Comparison of ENCODE assay signal across 11 mouse cellular contexts in the genomic region with DNA sequence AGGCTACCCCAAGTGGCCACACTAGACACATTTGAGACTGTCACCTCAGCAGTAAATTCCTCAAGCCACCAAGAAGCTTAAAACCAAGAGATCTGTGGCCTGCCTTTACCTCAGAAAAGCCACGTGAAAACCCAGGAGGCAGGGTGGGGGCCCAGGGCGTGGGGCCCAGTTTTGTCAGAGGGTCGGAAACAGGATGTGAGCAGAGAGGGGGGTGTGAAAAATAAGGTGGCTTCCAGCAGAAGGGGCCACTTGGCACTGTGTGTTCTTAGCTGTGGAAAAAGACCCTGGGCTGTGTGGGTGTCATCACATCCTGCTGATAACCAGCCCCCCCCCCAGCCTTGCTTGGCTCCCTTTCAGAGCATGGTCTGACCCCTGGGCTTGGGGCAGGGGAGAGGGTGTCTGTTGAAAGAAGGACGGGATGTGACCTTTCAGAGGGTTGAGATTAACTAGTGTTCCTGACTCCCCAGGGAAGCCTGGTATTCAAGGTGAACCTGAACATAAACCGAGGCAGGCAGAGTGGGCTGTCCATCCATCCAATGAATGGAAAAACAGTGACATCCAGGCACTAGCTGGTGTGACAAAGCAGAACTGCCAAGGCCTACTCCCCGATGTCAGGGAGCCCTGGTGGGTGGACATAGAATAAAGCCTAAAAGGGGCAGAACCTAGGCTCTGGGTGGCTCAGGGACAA. TPM values are rescaled to one million over a fixed set of nuclear protein-coding genes. Genes with fewer than 3 reads are reported as not detected.
A peak's percentile ranks its signal among the peaks of the same experiment; 100 is the strongest.
DNase-seq lines count a peak whose midpoint lies in the region; ATAC-seq and TF ChIP-seq lines count a peak whose summit lies in the region.
"Had no signal": no experiment of that assay in that cellular context is flagged by ENCODE, and none has a peak within 500 bp of the region (broad histone marks: within the 10 kb centered on the region; RNA-seq: fewer than 3 reads in every experiment).

No protein-coding gene starts in this region.

- H3K4me2 ChIP-seq in hindbrain, embryonic 16.5 days (ENCODE audit: low read length), result no peak overlapping the region
- no peak overlapping the region for H3K4me2 ChIP-seq in lung, postnatal 0 days (replicated peaks; ENCODE audit: low read depth, low read length)

- no peak overlapping the region for H3K9ac ChIP-seq in hindbrain, embryonic 16.5 days (ENCODE audit: low read depth, low read length)
- no peak overlapping the region for H3K9ac ChIP-seq in lung, postnatal 0 days (replicated peaks; ENCODE audit: low read depth)

- H3K4me1 ChIP-seq in hindbrain, embryonic 10.5 days (replicated peaks), result peaks cover 10% of the 10 kb centered on the region; the same call in 1 of the 2 replicates
- H3K4me1 ChIP-seq in hindbrain, embryonic 16.5 days (ENCODE audit: control insufficient read depth, insufficient read depth, low read depth, low read length), result no peaks in the 10 kb centered on the region
- H3K4me1 ChIP-seq in embryonic facial prominence, embryonic 10.5 days, result 0 out of 2 replicates have a peak, but pooled peaks cover 5% of the 10 kb centered on the region
- H3K4me1 ChIP-seq in lung, postnatal 0 days (ENCODE audit: insufficient read depth, low read depth, low read length), result no peaks in the 10 kb centered on the region

- no peaks in the 10 kb centered on the region for H3K36me3 ChIP-seq in hindbrain, embryonic 10.5 days
- H3K36me3 ChIP-seq in hindbrain, embryonic 16.5 days (ENCODE audit: control insufficient read depth, insufficient read depth, low read length), result no peaks in the 10 kb centered on the region
- no peaks in the 10 kb centered on the region for H3K36me3 ChIP-seq in embryonic facial prominence, embryonic 10.5 days (replicated peaks)
- no peaks in the 10 kb centered on the region for H3K36me3 ChIP-seq in lung, postnatal 0 days (ENCODE audit: insufficient read depth, low read length)

- no peaks in the 10 kb centered on the region for H3K27me3 ChIP-seq in hindbrain, embryonic 10.5 days (ENCODE audit: insufficient read depth, poor library complexity, severe bottlenecking)
- H3K27me3 ChIP-seq in hindbrain, embryonic 16.5 days (replicated peaks; ENCODE audit: control insufficient read depth, insufficient read depth, low read length), result no peaks in the 10 kb centered on the region
- H3K27me3 ChIP-seq in embryonic facial prominence, embryonic 10.5 days (replicated peaks; ENCODE audit: low read depth, poor library complexity, severe bottlenecking), result no peaks in the 10 kb centered on the region
- no peaks in the 10 kb centered on the region for H3K27me3 ChIP-seq in lung, postnatal 0 days (replicated peaks; ENCODE audit: insufficient read depth, low read length)

- H3K4me3 ChIP-seq in hindbrain, embryonic 10.5 days, result no peak overlapping the region
- H3K4me3 ChIP-seq in hindbrain, embryonic 16.5 days (ENCODE audit: low read length), result no peak overlapping the region
- no peak overlapping the region for H3K4me3 ChIP-seq in embryonic facial prominence, embryonic 10.5 days
- H3K4me3 ChIP-seq in lung, postnatal 0 days (ENCODE audit: low read depth, low read length), result no peak overlapping the region

- H3K9me3 ChIP-seq in hindbrain, embryonic 10.5 days, result no peaks in the 10 kb centered on the region
- no peaks in the 10 kb centered on the region; the same call in 1 of the 2 replicates for H3K9me3 ChIP-seq in hindbrain, embryonic 16.5 days (ENCODE audit: control insufficient read depth, low read length)
- 0 out of 2 replicates have a peak, but pooled peaks cover 3% of the 10 kb centered on the region for H3K9me3 ChIP-seq in embryonic facial prominence, embryonic 10.5 days
- H3K9me3 ChIP-seq in lung, postnatal 0 days (ENCODE audit: low read length), result no peaks in the 10 kb centered on the region

- TF ChIP-seq CTCF in lung, postnatal 0 days (IDR thresholded peaks at IDR 0.05), result no peak

- 80% methylated on average over 6 of the region's 6 CpGs for WGBS in hindbrain, embryonic 10.5 days
- 77% methylated on average over 6 of the region's 6 CpGs for WGBS in hindbrain, embryonic 16.5 days
- WGBS in embryonic facial prominence, embryonic 10.5 days, result 73% methylated on average over 6 of the region's 6 CpGs
- 52% methylated on average over 6 of the region's 6 CpGs for WGBS in lung, postnatal 0 days

- ATAC-seq in hindbrain, embryonic 16.5 days, result no peak
- peak; percentile 56 for ATAC-seq in lung, postnatal 0 days

- TF ChIP-seq EP300 in lung, postnatal 0 days (IDR thresholded peaks at IDR 0.05), result no peak

- peak overlapping the region; percentile 50; the same call in 1 of the 2 replicates for H3K27ac ChIP-seq in hindbrain, embryonic 10.5 days
- H3K27ac ChIP-seq in hindbrain, embryonic 16.5 days (ENCODE audit: low read depth, low read length), result no peak overlapping the region
- peak overlapping the region; percentile 35; the same call in 1 of the 2 replicates for H3K27ac ChIP-seq in embryonic facial prominence, embryonic 10.5 days (replicated peaks)
- H3K27ac ChIP-seq in lung, postnatal 0 days (ENCODE audit: low read length), result no peak overlapping the region
- H3K27ac ChIP-seq: kidney, postnatal 0 days had no signal

- no peak for DNase-seq in hindbrain, embryonic 10.5 days (ENCODE audit: low spot score)
- no peak for DNase-seq in embryonic facial prominence, embryonic 10.5 days (ENCODE audit: low spot score)
- DNase-seq in lung, postnatal 0 days (ENCODE audit: low spot score), result no peak
- DNase-seq in spleen, postnatal 4 days (ENCODE audit: low spot score in 2 of 2), result peak; percentile 57 to 77
- no peak for DNase-seq in adrenal gland, adult 2 months
- no peak for DNase-seq in right cerebral cortex, postnatal 14 days
- no peak for DNase-seq in retina, postnatal 1 day
- DNase-seq: adrenal gland, adult 8-10 months had no signal

RNA-seq across cellular contexts. Expression of gene Dusp2, which starts 21.3 kb away (rescaled TPM):
- polyA plus RNA-seq in hindbrain, embryonic 10.5 days (2016; fragmentation: Nextera tagmentation; extraction: Ambion mirVana), result 5.2 and 5.7 TPM in 2 replicates
- polyA plus RNA-seq in hindbrain, embryonic 16.5 days (2015; fragmentation: Nextera tagmentation; extraction: Ambion mirVana), result 14.9 and 17.1 TPM in 2 replicates
- polyA plus RNA-seq in embryonic facial prominence, embryonic 10.5 days (2016; fragmentation: Nextera tagmentation; extraction: Ambion mirVana), result 3.3 and 3.6 TPM in 2 replicates
- 3.6 and 4.3 TPM in 2 replicates for polyA plus RNA-seq in lung, postnatal 0 days (2015; fragmentation: Nextera tagmentation; extraction: Ambion mirVana)
- under 1 TPM; 0.17 to 0.76 TPM for total RNA-seq in adrenal gland, adult 2 months (2021)
- polyA plus RNA-seq in adrenal gland, adult 2 months (2012; rRNA removed), result 1.3 and 2.2 TPM in 2 replicates

RNA-seq across cellular contexts. Expression of gene Astl, which starts 23.8 kb away (rescaled TPM):
- not detected in 2 replicates for polyA plus RNA-seq in hindbrain, embryonic 10.5 days (2016; fragmentation: Nextera tagmentation; extraction: Ambion mirVana)
- polyA plus RNA-seq in hindbrain, embryonic 16.5 days (2015; fragmentation: Nextera tagmentation; extraction: Ambion mirVana), result not detected in 2 replicates
- polyA plus RNA-seq in embryonic facial prominence, embryonic 10.5 days (2016; fragmentation: Nextera tagmentation; extraction: Ambion mirVana), result 0.09 and 0.15 TPM in 2 replicates
- not detected in 2 replicates for polyA plus RNA-seq in lung, postnatal 0 days (2015; fragmentation: Nextera tagmentation; extraction: Ambion mirVana)
- not detected for total RNA-seq in adrenal gland, adult 2 months (2021)
- polyA plus RNA-seq in adrenal gland, adult 2 months (2012; rRNA removed), result not detected in 2 replicates
- total RNA-seq: adrenal gland, adult 8-10 months had no signal
- polyA plus RNA-seq: cortical plate, adult 2 months; kidney, postnatal 0 days had no signal

RNA-seq across cellular contexts. Expression of gene Stard7, which starts 44.6 kb away (rescaled TPM):
- 73.6 and 78.7 TPM in 2 replicates for polyA plus RNA-seq in hindbrain, embryonic 10.5 days (2016; fragmentation: Nextera tagmentation; extraction: Ambion mirVana)
- polyA plus RNA-seq in hindbrain, embryonic 16.5 days (2015; fragmentation: Nextera tagmentation; extraction: Ambion mirVana), result 85.9 and 91.6 TPM in 2 replicates
- polyA plus RNA-seq in embryonic facial prominence, embryonic 10.5 days (2016; fragmentation: Nextera tagmentation; extraction: Ambion mirVana), result 80.1 and 81.2 TPM in 2 replicates
- polyA plus RNA-seq in lung, postnatal 0 days (2015; fragmentation: Nextera tagmentation; extraction: Ambion mirVana), result 34.2 and 37.9 TPM in 2 replicates
- total RNA-seq in adrenal gland, adult 2 months (2021), result 100 to 1,000 TPM in 1 of 2 experiments, 10 to 100 TPM in 1; 81.7 to 117 TPM
- polyA plus RNA-seq in adrenal gland, adult 2 months (2012; rRNA removed), result 74.4 and 104 TPM in 2 replicates

RNA-seq across cellular contexts. Expression of gene Adra2b, which starts 48.4 kb away (rescaled TPM):
- polyA plus RNA-seq in hindbrain, embryonic 10.5 days (2016; fragmentation: Nextera tagmentation; extraction: Ambion mirVana), result 2.3 and 3.0 TPM in 2 replicates
- 0.72 and 0.90 TPM in 2 replicates for polyA plus RNA-seq in hindbrain, embryonic 16.5 days (2015; fragmentation: Nextera tagmentation; extraction: Ambion mirVana)
- 1.9 and 2.2 TPM in 2 replicates for polyA plus RNA-seq in embryonic facial prominence, embryonic 10.5 days (2016; fragmentation: Nextera tagmentation; extraction: Ambion mirVana)
- polyA plus RNA-seq in lung, postnatal 0 days (2015; fragmentation: Nextera tagmentation; extraction: Ambion mirVana), result 0.10 and 0.30 TPM in 2 replicates
- total RNA-seq in adrenal gland, adult 2 months (2021), result 1 to 10 TPM; 1.6 to 1.9 TPM
- 1.1 and 1.5 TPM in 2 replicates for polyA plus RNA-seq in adrenal gland, adult 2 months (2012; rRNA removed)

Comparison
In these comparisons a context has a peak if more than half of its experiments do, and no peak if none do; other contexts are left out.
1. H3K27ac ChIP-seq: peak in hindbrain, embryonic 10.5 days (single experiment) and embryonic facial prominence, embryonic 10.5 days (single experiment); none in hindbrain, embryonic 16.5 days (single experiment) and lung, postnatal 0 days (single experiment).
2. DNase-seq: peak in spleen, postnatal 4 days (2 of 2); none in hindbrain, embryonic 10.5 days (single experiment), embryonic facial prominence, embryonic 10.5 days (single experiment), lung, postnatal 0 days (single experiment), adrenal gland, adult 2 months (single experiment), right cerebral cortex, postnatal 14 days (single experiment) and retina, postnatal 1 day (single experiment).